Mouse (Mus musculus) ES-CJ7 (cell line): Measurements from ENCODE around the gene Thtpa.

ENCODE experiments used
- DNase-seq: peaks from one replicate; pipeline ENCODE4 v3.0.0; 2011; ENCODE audit warnings: low read depth, low spot score

The Thtpa gene

GRCm38 (mm10) chr14:55094704-55095231, at the start of gene Thtpa:
Gene Thtpa, plus strand, starts transcription at chr14:55094784.
- peak; percentile 81 for DNase-seq

GRCm38 (mm10) chr14:55047971-55048531, 46.5 kb upstream of the Thtpa start:
- peak; percentile 82 for DNase-seq

- DNase-seq = no peak
Observed at GRCm38 (mm10) chr14:55052496-55052895, 42.1 kb upstream of the Thtpa start.

DNA sequence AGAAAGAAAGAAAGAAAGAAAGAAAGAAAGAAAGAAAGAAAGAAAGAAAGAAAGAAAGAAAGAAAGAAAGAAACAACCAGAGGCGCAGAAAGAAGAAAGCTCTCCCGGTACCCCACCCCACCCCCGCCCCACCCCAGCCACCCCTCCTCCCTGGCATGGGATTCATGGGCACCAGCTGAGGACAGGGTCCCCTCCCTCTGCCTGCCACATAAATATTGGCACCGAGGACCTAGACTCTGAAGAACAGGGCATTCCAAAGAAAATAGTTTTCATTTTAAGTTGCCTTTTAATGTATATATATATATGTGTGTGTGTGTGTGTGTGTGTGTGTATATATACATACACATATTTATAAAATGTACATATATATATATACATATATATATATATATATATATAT, 41.5 kb upstream of the Thtpa start:
- DNase-seq = no peak

DNA sequence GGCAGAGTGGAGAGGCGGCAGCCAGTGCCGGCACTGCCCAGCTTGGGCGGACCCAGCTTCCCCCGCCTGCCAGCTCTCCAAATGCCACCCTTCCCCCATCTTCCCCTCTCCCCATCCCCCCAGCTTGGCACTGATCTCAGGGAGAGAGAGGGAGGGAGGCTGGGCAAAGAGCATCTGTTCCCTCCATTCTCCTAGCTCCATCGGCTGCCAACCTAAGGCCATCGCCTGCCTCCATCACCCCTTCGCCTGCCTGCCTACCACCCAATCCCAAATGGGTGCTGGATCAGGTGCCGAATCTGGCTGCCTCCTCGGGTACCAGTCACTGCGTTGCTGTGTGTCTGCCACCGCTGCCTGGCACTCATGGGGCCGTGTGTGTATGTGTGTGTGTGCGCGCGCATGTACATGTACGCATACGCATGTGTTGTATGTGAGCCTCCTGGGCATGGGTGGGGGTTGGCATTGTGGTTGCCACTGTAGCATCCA, 40.8 kb upstream of the Thtpa start:
- no peak for DNase-seq

DNA sequence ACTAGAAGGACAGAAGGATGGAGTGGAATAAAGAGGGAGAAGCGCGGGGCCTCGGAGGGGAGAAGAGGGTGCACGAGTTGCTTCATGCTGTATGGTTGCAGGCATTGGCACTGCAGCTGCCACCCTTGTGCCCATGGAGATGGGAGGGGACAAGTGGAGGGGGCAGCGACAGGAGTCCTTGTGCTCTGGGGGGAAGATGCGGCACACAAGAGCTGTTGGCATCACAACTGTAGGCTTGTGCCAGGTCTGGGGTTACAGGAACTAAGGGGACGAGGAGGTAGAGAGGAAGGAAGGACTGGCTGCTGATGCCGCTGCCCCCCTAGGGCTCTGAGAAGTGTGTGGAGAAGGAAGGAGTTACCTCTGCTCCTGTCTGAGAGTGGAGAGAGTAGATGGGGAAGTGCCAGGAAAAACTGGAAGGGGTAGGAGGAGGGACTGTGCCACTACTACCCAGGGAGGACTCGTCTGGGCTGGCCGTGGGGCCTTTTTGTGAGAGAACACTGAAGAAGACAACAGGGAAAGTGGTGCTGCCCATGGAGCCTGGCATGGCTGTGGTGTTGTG, 40.3 kb upstream of the Thtpa start:
- DNase-seq = no peak

- DNase-seq = no peak
Observed at GRCm38 (mm10) chr14:55055167-55055834, 39.3 kb upstream of the Thtpa start.

- no peak for DNase-seq
Observed at GRCm38 (mm10) chr14:55059009-55059408, 35.6 kb upstream of the Thtpa start.

DNA sequence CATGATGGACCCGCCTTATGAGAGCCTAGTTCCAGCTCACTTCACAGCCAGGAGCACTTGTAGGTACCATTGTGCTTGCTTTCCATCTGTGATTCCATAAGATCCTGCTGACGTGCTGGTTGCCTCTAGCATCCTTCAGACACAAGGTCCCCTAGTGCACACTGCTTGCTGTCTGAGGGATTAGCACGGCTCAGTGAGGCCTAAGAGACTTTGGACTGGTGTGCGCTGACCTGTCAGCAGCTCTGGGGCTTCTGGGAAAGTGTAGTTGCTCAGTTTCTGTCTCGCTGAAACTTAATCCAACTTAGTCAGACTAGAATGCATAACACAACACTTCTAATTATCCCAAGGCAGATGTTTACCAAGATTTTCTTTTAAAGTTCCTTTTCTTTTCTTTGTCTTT, 34.7 kb upstream of the Thtpa start:
- DNase-seq = no peak

DNA sequence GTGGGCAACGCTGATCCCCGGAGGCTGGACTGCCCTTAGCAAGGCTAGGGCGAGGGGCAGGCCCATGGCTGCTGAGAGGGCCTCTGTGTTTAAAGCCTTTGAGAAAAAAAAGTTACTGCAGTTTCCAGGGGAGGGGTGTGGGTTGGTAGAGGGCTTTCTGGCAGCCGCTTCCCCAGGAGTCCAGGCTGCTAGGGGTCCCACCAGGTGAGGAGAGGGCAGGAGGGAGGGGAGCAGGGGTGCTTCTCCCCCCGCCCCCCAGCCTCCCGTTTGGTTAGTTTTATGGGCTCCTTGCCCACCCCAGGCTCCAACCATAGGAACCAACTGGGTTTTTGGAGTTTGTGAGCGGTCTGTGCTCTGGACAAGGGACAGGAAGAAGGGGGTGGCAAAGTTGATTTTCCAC, 32.7 kb upstream of the Thtpa start:
- DNase-seq = no peak

- no peak for DNase-seq
Observed at GRCm38 (mm10) chr14:55062626-55063025, 32.0 kb upstream of the Thtpa start.

DNA sequence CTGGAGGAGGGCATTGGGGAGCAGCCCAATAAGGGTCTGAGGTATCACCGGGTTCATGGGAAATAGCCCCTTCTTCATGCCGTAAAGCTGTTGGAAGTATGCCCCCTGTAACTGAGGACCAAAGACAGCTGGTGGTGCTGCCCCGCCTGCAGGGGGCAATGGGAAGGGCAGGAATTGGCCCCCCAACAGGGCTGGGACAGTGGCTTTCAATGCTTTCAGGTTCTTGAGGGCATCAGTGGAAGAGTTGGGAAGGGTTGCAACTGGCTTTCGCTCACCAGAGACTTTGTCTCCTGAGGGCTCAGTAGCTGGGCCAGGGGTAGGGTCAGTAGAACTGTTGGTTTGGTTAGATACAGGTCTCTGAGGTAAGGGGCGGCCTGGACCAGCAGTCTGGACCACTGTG, 31.5 kb upstream of the Thtpa start:
- no peak for DNase-seq

- DNase-seq = no peak
Observed at GRCm38 (mm10) chr14:55063581-55064381, 30.8 kb upstream of the Thtpa start.

DNA sequence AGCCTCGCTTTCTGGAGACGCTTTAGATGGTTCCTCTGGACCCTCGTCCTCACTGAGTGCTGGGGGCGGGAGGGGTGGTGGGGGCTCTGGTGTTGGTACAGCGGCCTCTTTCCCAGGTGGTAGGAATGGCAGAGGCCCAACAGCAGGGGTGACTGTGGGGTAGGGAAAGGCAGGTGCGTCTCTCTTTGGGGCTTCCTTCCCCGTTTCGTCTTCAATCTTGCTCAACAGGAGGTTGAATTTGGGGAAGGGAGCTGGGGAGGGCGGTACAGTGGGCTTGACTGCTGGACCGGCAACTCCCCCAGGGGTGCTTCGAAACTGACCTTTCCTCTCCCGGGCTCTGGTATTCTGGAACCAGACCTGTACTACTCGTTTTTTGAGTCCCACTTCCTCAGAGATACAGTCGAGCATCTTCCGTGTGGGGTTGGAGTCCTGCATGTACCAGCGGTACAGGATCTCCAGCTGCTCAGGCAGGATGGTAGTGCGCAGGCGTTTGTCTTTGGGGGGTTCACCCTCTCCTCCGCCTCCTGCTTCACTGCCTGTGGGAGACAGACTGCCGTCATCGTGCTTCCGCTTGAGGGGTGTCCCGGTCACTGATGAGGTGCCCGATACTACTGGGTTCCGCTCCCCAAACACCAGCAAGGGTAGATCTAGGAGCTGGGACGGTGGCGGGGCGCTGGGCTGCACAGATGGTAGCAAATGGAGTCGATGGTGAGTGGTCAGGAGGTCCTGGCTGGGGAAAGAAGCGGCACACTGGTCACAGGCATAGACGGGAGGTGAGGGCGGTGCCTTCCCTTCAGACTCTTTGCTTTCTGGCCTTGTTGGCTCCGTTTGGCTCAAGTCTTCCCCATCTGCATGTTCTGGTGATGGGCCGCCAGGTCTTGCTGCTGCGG, 29.9 kb upstream of the Thtpa start:
- DNase-seq = no peak

GRCm38 (mm10) chr14:55065391-55065790, 29.2 kb upstream of the Thtpa start:
- no peak for DNase-seq

GRCm38 (mm10) chr14:55066042-55066441, 28.5 kb upstream of the Thtpa start:
- no peak for DNase-seq

- DNase-seq = no peak
Observed at GRCm38 (mm10) chr14:55071756-55072155, 22.8 kb upstream of the Thtpa start.

DNA sequence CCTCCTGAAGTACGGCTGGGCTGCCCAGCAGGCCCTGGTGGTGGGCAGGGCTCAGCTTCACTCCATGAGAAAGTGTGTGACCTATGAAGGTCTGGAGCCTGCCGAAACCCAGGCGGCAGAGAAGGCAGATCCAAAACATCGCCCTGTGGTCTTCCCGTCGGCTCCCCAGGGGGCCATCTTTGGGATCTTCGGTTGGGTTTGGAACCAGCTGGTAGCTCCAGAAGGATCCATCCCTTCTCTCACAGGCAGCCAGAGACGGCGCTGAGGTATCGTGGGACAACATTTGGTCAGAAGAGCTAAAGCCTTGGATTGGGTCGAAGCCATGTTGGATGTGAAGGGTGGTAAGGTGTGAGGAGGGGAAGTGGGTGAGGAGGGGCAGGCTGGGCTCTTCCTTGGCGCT, 20.2 kb upstream of the Thtpa start:
- no peak for DNase-seq

GRCm38 (mm10) chr14:55076224-55076623, 18.4 kb upstream of the Thtpa start:
- no peak for DNase-seq

- DNase-seq = peak; percentile 79
Observed at GRCm38 (mm10) chr14:55076956-55077355, 17.6 kb upstream of the Thtpa start.
